Mouse (Mus musculus) lung, adult 2 months (tissue): ENCODE data around the gene Vps37c.

ENCODE experiments used
- CTCF ChIP-seq: fragments of 200-500 bp; IDR thresholded peaks from 2 replicates; pipeline ENCODE4 v1.5.1; 2011; ENCODE audit warnings: mild to moderate bottlenecking, low read length, control low read depth; ENCODE audit not compliant: insufficient read depth
- POLR2A ChIP-seq: fragments of 200-500 bp; IDR thresholded peaks from 2 replicates; pipeline ENCODE4 v1.6.1; 2011; ENCODE audit warnings: low read depth, mild to moderate bottlenecking, control low read depth, low read length, borderline replicate concordance; ENCODE audit errors: extremely low read depth

- no peak for TF ChIP-seq CTCF
- no peak for TF ChIP-seq POLR2A
Observed at GRCm38 (mm10) chr19:10702125-10702524, 13.6 kb downstream of the Vps37c start.
